Mouse (Mus musculus): ENCODE data around the gene Ptov1. TPM values are rescaled to one million over a fixed set of nuclear protein-coding genes. Genes with fewer than 3 reads are reported as not detected.

The Ptov1 gene
- polyA plus RNA-seq, 1 experiment from 2014 or later: 112 TPM

GRCm38 (mm10) chr7:44857905-44858304 is 11.7 kb downstream of the Ptov1 start:
- H3K9me3 ChIP-seq (ENCODE audit: control insufficient read depth): no peaks in the 10 kb centered on the region
- no peak for TF ChIP-seq CTCF (IDR thresholded peaks at IDR 0.05; ENCODE audit: low read depth)
- no peak for ATAC-seq
- no peaks in the 10 kb centered on the region for H3K27me3 ChIP-seq (replicated peaks; ENCODE audit: control insufficient read depth, insufficient read depth, low read length)
- 28% methylated on average over 8 of the region's 8 CpGs for WGBS
- peak overlapping the region; percentile 77 for H3K4me3 ChIP-seq (ENCODE audit: low read depth, low read length)
- peaks cover 23% of the 10 kb centered on the region for H3K36me3 ChIP-seq (ENCODE audit: control insufficient read depth, insufficient read depth)
- peak overlapping the region; percentile 76 for H3K9ac ChIP-seq (ENCODE audit: low read depth, low read length)
- H3K4me2 ChIP-seq (replicated peaks; ENCODE audit: low read depth): peak overlapping the region; percentile 98
- peak overlapping the region; percentile 84; the same call in 1 of the 2 replicates for H3K27ac ChIP-seq (ENCODE audit: low read depth, low read length)
- H3K4me1 ChIP-seq (replicated peaks; ENCODE audit: control insufficient read depth, insufficient read depth, low read length): peaks cover 4% of the 10 kb centered on the region

GRCm38 (mm10) chr7:44857042-44857552 is 12.5 kb downstream of the Ptov1 start, which contains the start of gene Pnkp:
Gene Pnkp, plus strand, starts transcription at chr7:44857139.
- peak within 1 kb of the TSS; percentile 84 for H3K27ac ChIP-seq (ENCODE audit: low read depth, low read length)
- under 1% methylated on average over 32 of the region's 32 CpGs for WGBS
- peak within 1 kb of the TSS; percentile 77 for H3K4me3 ChIP-seq (ENCODE audit: low read depth, low read length)
- no peaks in the 10 kb centered on the region for H3K9me3 ChIP-seq (ENCODE audit: control insufficient read depth)
- 0 out of 2 replicates have a peak, but pooled peaks have one; percentile 6 for TF ChIP-seq CTCF (IDR thresholded peaks at IDR 0.05; ENCODE audit: low read depth)
- peaks cover 21% of the 10 kb centered on the region for H3K36me3 ChIP-seq (ENCODE audit: control insufficient read depth, insufficient read depth)
- peak; percentile 18 for ATAC-seq
- peak within 1 kb of the TSS; percentile 76 for H3K9ac ChIP-seq (ENCODE audit: low read depth, low read length)
- H3K27me3 ChIP-seq (replicated peaks; ENCODE audit: control insufficient read depth, insufficient read depth, low read length): no peaks in the 10 kb centered on the region
- peaks cover 4% of the 10 kb centered on the region for H3K4me1 ChIP-seq (replicated peaks; ENCODE audit: control insufficient read depth, insufficient read depth, low read length)
- H3K4me2 ChIP-seq (replicated peaks; ENCODE audit: low read depth): peak within 1 kb of the TSS; percentile 98

- no peak for TF ChIP-seq CTCF (IDR thresholded peaks at IDR 0.05; ENCODE audit: low read depth)
- peaks cover 14% of the 10 kb centered on the region for H3K36me3 ChIP-seq (ENCODE audit: control insufficient read depth, insufficient read depth)
- no peaks in the 10 kb centered on the region for H3K27me3 ChIP-seq (replicated peaks; ENCODE audit: control insufficient read depth, insufficient read depth, low read length)
- 58% methylated on average over 9 of the region's 9 CpGs for WGBS
- H3K4me1 ChIP-seq (replicated peaks; ENCODE audit: control insufficient read depth, insufficient read depth, low read length): peaks cover 4% of the 10 kb centered on the region
- no peak overlapping the region for H3K9ac ChIP-seq (ENCODE audit: low read depth, low read length)
- 0 out of 2 replicates have a peak overlapping the region, but pooled peaks have one; percentile 84 for H3K27ac ChIP-seq (ENCODE audit: low read depth, low read length)
- H3K9me3 ChIP-seq (ENCODE audit: control insufficient read depth): no peaks in the 10 kb centered on the region
- H3K4me3 ChIP-seq (ENCODE audit: low read depth, low read length): peak overlapping the region; percentile 77
- peak overlapping the region; percentile 98 for H3K4me2 ChIP-seq (replicated peaks; ENCODE audit: low read depth)
- ATAC-seq: no peak
Observed at GRCm38 (mm10) chr7:44856265-44856916, 13.2 kb downstream of the Ptov1 start.

GRCm38 (mm10) chr7:44855036-44855435 is 14.6 kb downstream of the Ptov1 start:
- H3K4me2 ChIP-seq (replicated peaks; ENCODE audit: low read depth): peak overlapping the region; percentile 98
- peaks cover 11% of the 10 kb centered on the region; the same call in 1 of the 2 replicates for H3K36me3 ChIP-seq (ENCODE audit: control insufficient read depth, insufficient read depth)
- H3K9me3 ChIP-seq (ENCODE audit: control insufficient read depth): no peaks in the 10 kb centered on the region
- peaks cover 7% of the 10 kb centered on the region for H3K4me1 ChIP-seq (replicated peaks; ENCODE audit: control insufficient read depth, insufficient read depth, low read length)
- H3K27ac ChIP-seq (ENCODE audit: low read depth, low read length): peak overlapping the region; percentile 99
- H3K4me3 ChIP-seq (ENCODE audit: low read depth, low read length): peak overlapping the region; percentile 60
- no peaks in the 10 kb centered on the region for H3K27me3 ChIP-seq (replicated peaks; ENCODE audit: control insufficient read depth, insufficient read depth, low read length)
- peak; percentile 0; the same call in 1 of the 2 replicates for ATAC-seq
- TF ChIP-seq CTCF (IDR thresholded peaks at IDR 0.05; ENCODE audit: low read depth): no peak
- WGBS: 36% methylated on average over 10 of the region's 10 CpGs
- peak overlapping the region; percentile 71; the same call in 1 of the 2 replicates for H3K9ac ChIP-seq (ENCODE audit: low read depth, low read length)

GRCm38 (mm10) chr7:44854356-44855031 is 15.1 kb downstream of the Ptov1 start:
- peak overlapping the region; percentile 99 for H3K27ac ChIP-seq (ENCODE audit: low read depth, low read length)
- no peak; the same call in 1 of the 2 replicates for TF ChIP-seq CTCF (IDR thresholded peaks at IDR 0.05; ENCODE audit: low read depth)
- peak overlapping the region; percentile 98 for H3K4me2 ChIP-seq (replicated peaks; ENCODE audit: low read depth)
- peaks cover 7% of the 10 kb centered on the region for H3K4me1 ChIP-seq (replicated peaks; ENCODE audit: control insufficient read depth, insufficient read depth, low read length)
- H3K9ac ChIP-seq (ENCODE audit: low read depth, low read length): peak overlapping the region; percentile 71
- WGBS: 2% methylated on average over 45 of the region's 45 CpGs
- peak overlapping the region; percentile 60 for H3K4me3 ChIP-seq (ENCODE audit: low read depth, low read length)
- no peaks in the 10 kb centered on the region for H3K9me3 ChIP-seq (ENCODE audit: control insufficient read depth)
- H3K36me3 ChIP-seq (ENCODE audit: control insufficient read depth, insufficient read depth): peaks cover 8% of the 10 kb centered on the region; the same call in 1 of the 2 replicates
- no peaks in the 10 kb centered on the region for H3K27me3 ChIP-seq (replicated peaks; ENCODE audit: control insufficient read depth, insufficient read depth, low read length)
- peak; percentile 84 for ATAC-seq

Data from intestine, postnatal 0 days (tissue).